Mouse (Mus musculus) small intestine, adult 2 months (tissue): ENCODE measurements around the gene Cth.

Experiments
- CTCF ChIP-seq: fragments of 200-500 bp; IDR thresholded peaks from 2 replicates; pipeline ENCODE4 v1.5.1; 2012; ENCODE audit warnings: low read depth, mild to moderate bottlenecking, control low read depth, inconsistent platforms, low read length, moderate library complexity, mixed read lengths; ENCODE audit not compliant: insufficient replicate concordance, insufficient read length; ENCODE audit errors: extremely low read depth
- POLR2A ChIP-seq: fragments of 200-500 bp; IDR thresholded peaks from 2 replicates; pipeline ENCODE4 v1.6.1; 2012; ENCODE audit warnings: low read depth, mild to moderate bottlenecking, control low read depth, inconsistent platforms, low read length, moderate library complexity

- TF ChIP-seq CTCF (peak; percentile 48; the same call in 1 of the 2 replicates), POLR2A (no peak)
Measured at GRCm38 (mm10) chr3:157931592-157931991, 6.7 kb upstream of the Cth start.
